Mouse (Mus musculus) G1E (cell line): ENCODE results near the gene Dqx1. TPM values are rescaled to one million over a fixed set of nuclear protein-coding genes. Genes with fewer than 3 reads are reported as not detected.

Source experiments
- ATAC-seq: 2 replicates; pipeline ENCODE4 v1.8.0; 2016; ENCODE audit warnings: mild to moderate bottlenecking; ENCODE audit not compliant: insufficient number of reproducible peaks, poor library complexity, low FRiP score, severe bottlenecking; ENCODE audit errors: extremely low read depth
- DNase-seq: peaks from one replicate; pipeline ENCODE4 v3.0.0; 2012; ENCODE audit warnings: low spot score
- H3K27me3 ChIP-seq: 2 replicates; pipeline ENCODE4 v1.6.1; 2012; ENCODE audit warnings: mild to moderate bottlenecking, low read length, inconsistent platforms; ENCODE audit not compliant: insufficient read depth
- H3K36me3 ChIP-seq: replicated peaks from 2 replicates; pipeline ENCODE3; 2012; ENCODE audit warnings: mild to moderate bottlenecking, inconsistent platforms
- H3K4me1 ChIP-seq: 2 replicates; pipeline ENCODE4 v1.6.1; 2012; ENCODE audit warnings: low read depth, low read length, inconsistent platforms, mixed read lengths; ENCODE audit not compliant: insufficient read depth
- H3K4me3 ChIP-seq: 2 replicates; pipeline ENCODE4 v1.5.1; 2012; ENCODE audit warnings: low read depth, mild to moderate bottlenecking, inconsistent platforms, low read length, moderate library complexity, mixed read lengths
- H3K9me3 ChIP-seq: replicated peaks from 2 replicates; pipeline ENCODE4 v1.6.1; 2012; ENCODE audit warnings: inconsistent platforms
- CTCF ChIP-seq: IDR thresholded peaks from 2 replicates; pipeline ENCODE4 v1.5.1; 2012; ENCODE audit warnings: low read depth, low read length, inconsistent platforms, mixed read lengths
- GATA1 ChIP-seq: IDR thresholded peaks from 2 replicates; pipeline ENCODE4 v1.6.1; 2012; ENCODE audit warnings: borderline replicate concordance, low read length, inconsistent platforms, mixed read lengths
- GATA2 ChIP-seq: IDR thresholded peaks from 2 replicates; pipeline ENCODE4 v1.6.1; 2012; ENCODE audit warnings: low read depth, low read length, inconsistent platforms, borderline replicate concordance
- POLR2AphosphoS5 ChIP-seq: IDR thresholded peaks from 2 replicates; pipeline ENCODE4 v1.6.1; 2012; ENCODE audit warnings: low read depth, low read length, inconsistent platforms; ENCODE audit not compliant: insufficient replicate concordance
- TAL1 ChIP-seq: conservative IDR thresholded peaks from 2 replicates; pipeline ENCODE4 v1.6.1; 2012; ENCODE audit warnings: low read depth, low read length, inconsistent platforms, mixed read lengths
- polyA plus RNA-seq: library from polyadenylated mRNA; stranded (reverse); fragments of >175 nt; gene quantifications from 2 replicates; pipeline ENCODE4 v1.2.3, GENCODE M21; 2012
- total RNA-seq, 2 experiments: library from RNA; stranded (forward) in 1 of 2; stranded (reverse) in 1 of 2; fragments of 200-1000 nt in 1 of 2; fragments of >200 nt in 1 of 2; fragmentation: Nextera tagmentation in 1 of 2; gene quantifications; 2 replicates each; pipeline ENCODE4 v1.2.3; 2014 to 2017

Dqx1 gene
- total and polyA plus RNA-seq, 3 experiments = 2.3 to 28.7 (median 2.5) TPM

- H3K36me3 ChIP-seq = no peaks in the 10 kb centered on the region
- DNase-seq = peak; percentile 44
- ATAC-seq = peak; percentile 94
- peaks cover 2% of the 10 kb centered on the region; the same call in 1 of the 2 replicates for H3K9me3 ChIP-seq
- TF ChIP-seq TAL1 = peak; percentile 38
- TF ChIP-seq POLR2AphosphoS5 = no peak
- no peak for TF ChIP-seq GATA1
- peaks cover 61% of the 10 kb centered on the region for H3K4me1 ChIP-seq
- H3K4me3 ChIP-seq = peak overlapping the region; percentile 47; the same call in 1 of the 2 replicates
- H3K27me3 ChIP-seq = no peaks in the 10 kb centered on the region
Observed at GRCm38 (mm10) chr6:83014482-83015466, 42.9 kb upstream of the Dqx1 start.

DNA sequence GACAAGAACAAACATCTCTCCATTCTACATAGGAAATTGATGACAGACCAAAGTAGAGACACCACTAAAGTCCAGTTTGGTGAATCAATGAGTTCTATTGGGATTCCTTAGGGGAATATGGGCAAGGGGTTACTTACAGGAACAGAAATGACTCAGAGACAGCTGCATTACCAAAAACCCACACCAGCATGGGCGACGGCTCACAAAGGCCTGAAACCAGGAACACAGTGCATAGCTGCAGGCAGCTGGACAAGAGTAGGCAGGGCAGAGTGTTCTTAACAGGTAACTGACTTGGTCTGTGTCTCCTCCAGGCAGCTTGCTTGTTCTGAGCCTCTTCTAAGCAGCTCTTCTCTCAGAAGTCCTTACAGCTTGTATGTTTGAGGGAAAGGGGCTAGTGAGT, 41.9 kb upstream of the Dqx1 start:
- Histone ChIP-seq H3K4me3 (no peak overlapping the region), H3K4me1 (peaks cover 62% of the 10 kb centered on the region), H3K36me3 (no peaks in the 10 kb centered on the region), H3K9me3 (peaks cover 2% of the 10 kb centered on the region; the same call in 1 of the 2 replicates), H3K27me3 (no peaks in the 10 kb centered on the region)
- DNase-seq = no peak
- no peak for TF ChIP-seq CTCF
- TF ChIP-seq POLR2AphosphoS5 = no peak
- TF ChIP-seq TAL1 = no peak
- no peak for TF ChIP-seq GATA2
- no peak for TF ChIP-seq GATA1
- no peak for ATAC-seq

GRCm38 (mm10) chr6:83017190-83017589, 40.5 kb upstream of the Dqx1 start:
- H3K4me1 ChIP-seq = peaks cover 73% of the 10 kb centered on the region
- TF ChIP-seq GATA2 (no peak), GATA1 (no peak), CTCF (no peak), TAL1 (no peak), POLR2AphosphoS5 (no peak)
- ATAC-seq = no peak
- DNase-seq = no peak
- no peak overlapping the region for H3K4me3 ChIP-seq
- H3K36me3 ChIP-seq = no peaks in the 10 kb centered on the region
- H3K9me3 ChIP-seq = peaks cover under 1% of the 10 kb centered on the region; the same call in 1 of the 2 replicates
- H3K27me3 ChIP-seq = no peaks in the 10 kb centered on the region

DNA sequence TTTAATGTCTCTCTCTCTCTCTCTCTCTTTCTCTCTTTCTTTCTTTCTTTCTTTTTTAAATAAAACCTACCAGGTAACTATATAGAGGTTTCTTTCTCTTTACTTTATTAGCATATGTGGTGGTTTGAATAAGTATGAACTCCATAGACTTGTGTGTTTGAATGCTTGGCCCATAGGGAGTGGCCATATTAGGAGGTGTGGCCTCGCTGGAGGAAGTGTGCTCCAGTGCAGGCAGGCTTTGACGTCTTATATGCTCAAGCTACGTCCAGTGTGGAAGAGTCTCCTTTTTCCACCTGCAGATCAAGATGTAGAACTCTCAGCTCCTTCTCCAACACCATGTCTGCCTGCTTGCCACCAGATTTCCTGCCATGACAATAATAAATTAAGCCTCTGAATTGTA, 38.6 kb upstream of the Dqx1 start:
- no peak for TF ChIP-seq CTCF
- TF ChIP-seq TAL1 = no peak
- no peak for TF ChIP-seq GATA2
- peaks cover 80% of the 10 kb centered on the region for H3K4me1 ChIP-seq
- ATAC-seq = no peak
- no peaks in the 10 kb centered on the region for H3K27me3 ChIP-seq
- H3K36me3 ChIP-seq = no peaks in the 10 kb centered on the region
- no peak for DNase-seq
- H3K9me3 ChIP-seq = no peaks in the 10 kb centered on the region
- no peak overlapping the region for H3K4me3 ChIP-seq

- no peaks in the 10 kb centered on the region for H3K9me3 ChIP-seq
- H3K4me1 ChIP-seq = peaks cover 80% of the 10 kb centered on the region
- no peaks in the 10 kb centered on the region for H3K36me3 ChIP-seq
- ATAC-seq (no peak), DNase-seq (no peak)
- TF ChIP-seq CTCF = no peak
- peak; percentile 37; the same call in 1 of the 2 replicates for TF ChIP-seq TAL1
- no peaks in the 10 kb centered on the region for H3K27me3 ChIP-seq
- no peak overlapping the region for H3K4me3 ChIP-seq
Observed at GRCm38 (mm10) chr6:83020121-83020520, 37.5 kb upstream of the Dqx1 start.

DNA sequence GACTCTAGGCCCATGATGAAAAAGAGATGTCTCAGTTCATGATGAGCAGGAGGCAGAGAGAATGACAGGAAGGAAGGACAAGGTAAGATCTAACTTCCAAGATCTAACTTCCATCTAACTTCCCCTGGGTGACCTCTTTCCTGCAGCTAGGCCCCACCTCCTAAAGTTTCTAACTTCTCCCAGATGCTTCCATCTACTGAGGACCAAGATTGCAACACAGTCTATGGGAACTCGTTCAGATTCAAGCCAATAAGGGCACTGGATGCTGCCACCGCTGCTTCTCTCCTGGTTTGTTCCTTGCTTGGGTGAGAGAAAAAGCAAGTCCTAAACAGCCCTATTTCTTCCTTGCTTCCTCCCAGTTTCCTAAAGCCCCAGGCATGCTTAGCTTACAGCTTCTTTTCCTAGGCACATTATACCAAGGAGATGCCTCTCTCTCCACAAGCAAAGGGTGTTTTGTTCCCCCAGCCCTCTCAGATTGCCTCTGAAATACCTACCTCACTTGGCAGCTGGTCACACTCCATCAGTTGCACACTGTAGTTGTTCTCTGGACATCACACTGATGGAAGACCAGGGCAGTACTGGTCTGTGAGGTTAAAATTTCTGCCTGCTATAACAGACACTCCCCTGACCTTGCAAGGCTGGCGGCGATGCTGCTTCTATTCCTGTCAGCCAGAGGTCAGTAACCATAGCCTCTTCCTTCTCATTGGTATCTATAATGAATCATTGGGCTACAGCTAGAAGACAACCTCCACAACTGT, 36.6 kb upstream of the Dqx1 start:
- Histone ChIP-seq H3K27me3 (no peaks in the 10 kb centered on the region), H3K36me3 (no peaks in the 10 kb centered on the region), H3K4me3 (no peak overlapping the region), H3K9me3 (no peaks in the 10 kb centered on the region), H3K4me1 (peaks cover 76% of the 10 kb centered on the region)
- no peak for TF ChIP-seq GATA2
- no peak for TF ChIP-seq GATA1
- no peak for TF ChIP-seq POLR2AphosphoS5
- TF ChIP-seq CTCF = no peak
- no peak for TF ChIP-seq TAL1
- DNase-seq = no peak
- no peak for ATAC-seq
